Mouse (Mus musculus): Measurements from ENCODE around the gene Pde11a.

Gene Pde11a

DNA sequence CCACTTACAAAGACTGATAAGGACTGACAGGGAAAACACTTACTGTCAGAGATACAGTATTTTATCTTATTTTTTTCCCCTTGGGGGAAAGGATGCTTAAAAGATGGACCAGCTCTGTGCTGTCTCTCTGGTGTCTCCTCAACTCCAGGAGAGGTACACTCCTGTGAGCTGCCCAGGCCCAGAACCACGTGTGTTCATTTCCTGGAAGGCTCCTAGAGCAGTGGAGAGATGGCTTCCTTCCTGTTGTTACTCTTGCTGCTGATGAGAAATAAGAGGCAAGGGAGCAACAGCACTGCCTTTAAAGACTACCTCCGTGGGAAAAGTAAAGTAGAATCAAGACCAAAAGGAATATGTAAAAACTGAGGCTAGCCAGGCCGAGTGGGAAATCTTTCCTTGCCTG, 205.6 kb downstream of the Pde11a start:
- DNase-seq, result no peak

DNA sequence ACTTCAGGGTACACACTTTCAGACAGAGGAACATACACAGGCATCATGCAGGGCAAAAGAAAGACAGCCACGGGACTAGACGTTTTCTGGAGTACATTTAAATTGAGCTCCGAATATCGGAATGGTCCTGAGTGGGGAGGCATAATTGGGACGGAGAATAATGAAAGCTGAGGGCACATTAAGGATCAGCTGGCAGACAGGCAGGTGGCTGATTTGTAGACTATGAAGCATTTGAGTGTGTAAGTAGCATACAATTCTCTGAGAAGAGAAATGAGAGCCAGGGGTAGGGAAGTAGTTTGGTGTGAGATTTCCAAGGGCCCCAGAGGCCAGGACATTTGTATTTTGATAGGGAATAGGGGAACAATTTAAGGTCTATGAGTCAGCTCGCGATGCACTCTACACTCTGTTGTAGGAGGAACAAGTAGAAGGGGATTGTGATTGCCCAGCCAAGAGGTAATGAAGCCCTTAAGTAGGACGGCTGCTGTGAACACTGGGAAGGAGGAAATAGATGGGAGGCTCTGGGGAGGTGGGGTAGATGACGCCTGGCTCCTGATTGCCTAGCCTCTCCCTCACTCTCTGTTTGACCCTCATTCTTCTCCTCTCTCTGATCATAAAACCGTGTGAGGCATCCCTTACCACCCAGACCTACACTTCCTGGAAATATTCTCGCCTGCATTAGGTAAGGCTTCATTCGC, 208.5 kb downstream of the Pde11a start:
- no peak for DNase-seq

DNA sequence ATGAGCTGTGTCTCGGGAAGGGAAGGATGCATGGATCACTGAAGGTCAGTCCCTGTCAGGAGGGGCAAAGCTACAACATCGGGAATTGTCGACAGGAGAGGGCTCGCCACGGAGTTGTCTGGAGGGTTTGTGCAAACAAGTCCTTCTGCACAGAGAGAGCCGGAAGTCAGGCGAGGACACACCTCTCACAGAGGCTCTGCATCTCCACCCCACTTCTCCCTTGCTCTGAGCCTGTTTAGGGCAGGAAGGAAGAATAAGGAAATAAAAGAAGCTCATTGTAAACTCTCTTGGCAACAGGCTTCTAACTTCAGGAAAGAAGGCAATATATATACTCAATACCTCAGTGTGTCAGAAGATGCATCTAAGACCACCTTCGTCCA, 209.5 kb downstream of the Pde11a start:
- DNase-seq, result no peak

- peak; percentile 43 for DNase-seq
Measured at GRCm38 (mm10) chr2:76128105-76129057, 210.2 kb downstream of the Pde11a start.

- no peak for DNase-seq
Measured at GRCm38 (mm10) chr2:76126651-76127050, 211.9 kb downstream of the Pde11a start.

GRCm38 (mm10) chr2:76124821-76125220, 213.8 kb downstream of the Pde11a start:
- no peak for DNase-seq

DNA sequence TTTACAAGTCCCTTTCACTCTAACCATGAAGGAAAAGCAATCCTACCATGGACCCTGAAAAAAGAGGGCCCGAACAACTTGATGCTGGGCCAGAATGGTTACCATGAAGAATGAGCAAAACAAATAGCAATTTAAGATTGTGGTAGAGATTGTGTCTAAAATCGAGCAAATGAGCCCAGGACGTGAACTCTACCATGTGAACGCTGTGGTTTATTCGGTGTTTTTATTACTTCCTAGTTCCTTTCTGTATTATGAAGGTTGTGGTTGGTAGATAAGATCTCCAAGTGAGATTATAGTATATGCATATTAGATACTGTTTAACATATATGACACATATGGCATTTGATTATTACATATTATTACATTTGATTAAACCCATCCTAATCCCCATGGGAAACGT, 216.4 kb downstream of the Pde11a start:
- DNase-seq, result no peak

DNA sequence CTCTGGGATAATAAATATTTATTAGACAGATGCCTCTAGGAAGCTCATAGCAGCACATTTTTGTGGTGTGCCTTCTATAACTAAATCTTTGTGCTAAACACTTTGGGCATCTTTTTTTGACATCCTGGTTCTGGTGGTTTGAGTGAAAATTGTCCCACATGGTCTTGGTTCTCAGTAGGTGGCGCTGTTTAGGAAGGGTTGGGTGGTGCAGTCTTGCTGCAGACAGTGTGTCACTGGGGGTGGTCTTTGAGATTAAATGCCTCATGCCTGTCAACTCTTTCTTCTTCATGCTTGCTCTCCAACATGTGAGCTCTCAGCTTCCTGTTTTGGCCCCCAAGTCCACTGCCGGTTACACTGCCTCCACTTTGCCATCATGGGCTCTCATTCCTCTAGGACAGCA, 218.7 kb downstream of the Pde11a start:
- no peak for DNase-seq

- DNase-seq, result no peak
Measured at GRCm38 (mm10) chr2:76118491-76118890, 220.1 kb downstream of the Pde11a start.

- no peak for DNase-seq
Measured at GRCm38 (mm10) chr2:76117219-76117618, 221.4 kb downstream of the Pde11a start.

GRCm38 (mm10) chr2:76115696-76116095, 222.9 kb downstream of the Pde11a start:
- peak; percentile 55 for DNase-seq

DNA sequence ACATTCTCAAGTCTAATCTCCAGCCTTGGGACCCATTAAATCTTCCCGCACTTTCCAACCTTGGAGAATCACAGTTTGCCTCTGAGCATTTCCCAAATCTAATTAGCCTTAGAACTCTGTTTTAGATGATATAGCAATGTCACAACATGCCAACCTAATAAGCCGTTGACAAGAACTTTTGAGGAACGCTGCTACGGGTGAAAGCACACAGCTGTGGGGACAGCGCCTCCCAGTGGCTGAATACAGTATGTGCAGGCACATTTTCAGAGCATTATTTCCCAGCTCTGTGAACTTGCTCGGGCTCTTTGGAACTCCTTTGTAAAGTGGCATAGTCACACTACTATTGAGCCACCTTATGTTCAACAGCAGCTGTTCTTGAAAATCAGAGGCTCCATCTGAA, 223.8 kb downstream of the Pde11a start:
- DNase-seq, result no peak

DNA sequence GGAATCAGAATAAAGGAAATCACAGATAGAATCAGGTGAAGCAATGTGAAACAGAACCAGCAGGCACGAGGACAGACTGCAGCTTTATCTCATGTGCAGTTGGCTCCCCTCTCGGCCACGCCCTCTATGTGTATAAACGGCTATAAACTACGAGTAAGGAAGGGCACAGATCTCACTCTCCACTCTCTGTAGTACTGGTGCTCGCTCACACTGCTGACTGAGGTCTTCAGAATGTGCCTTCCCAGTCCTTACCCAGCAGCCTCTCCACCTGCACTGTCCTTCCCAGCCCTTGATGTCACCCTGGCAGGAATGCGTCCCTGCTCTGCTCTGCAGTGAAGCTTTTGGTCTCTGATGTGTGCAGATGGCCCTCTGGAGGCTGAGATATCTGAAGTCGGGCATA, 228.9 kb downstream of the Pde11a start:
- no peak for DNase-seq

- DNase-seq, result no peak
Measured at GRCm38 (mm10) chr2:76101889-76102602, 236.5 kb downstream of the Pde11a start.

DNA sequence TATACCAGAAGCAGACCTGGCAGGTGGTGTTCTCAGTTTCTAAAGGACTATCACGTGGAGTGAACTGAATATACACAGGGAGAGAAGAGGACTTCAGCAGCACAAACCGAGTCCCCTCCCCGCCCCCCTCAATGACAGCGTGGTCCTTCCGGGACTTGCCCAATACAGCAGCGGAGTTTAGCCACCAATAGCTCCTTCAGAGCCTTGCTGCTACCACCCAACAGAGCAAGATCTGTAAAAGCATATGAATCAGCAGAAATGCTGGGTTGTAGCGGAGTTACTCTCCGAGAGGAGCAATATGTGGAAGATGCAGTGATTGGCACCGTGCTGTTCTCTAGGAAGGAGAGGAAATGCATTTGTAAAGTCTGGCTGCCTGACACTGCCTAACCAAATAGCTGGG, 238.0 kb downstream of the Pde11a start:
- no peak for DNase-seq

- DNase-seq, result no peak
Measured at GRCm38 (mm10) chr2:76099726-76100347, 238.7 kb downstream of the Pde11a start.

- no peak for DNase-seq
Measured at GRCm38 (mm10) chr2:76098381-76098780, 240.2 kb downstream of the Pde11a start.

DNA sequence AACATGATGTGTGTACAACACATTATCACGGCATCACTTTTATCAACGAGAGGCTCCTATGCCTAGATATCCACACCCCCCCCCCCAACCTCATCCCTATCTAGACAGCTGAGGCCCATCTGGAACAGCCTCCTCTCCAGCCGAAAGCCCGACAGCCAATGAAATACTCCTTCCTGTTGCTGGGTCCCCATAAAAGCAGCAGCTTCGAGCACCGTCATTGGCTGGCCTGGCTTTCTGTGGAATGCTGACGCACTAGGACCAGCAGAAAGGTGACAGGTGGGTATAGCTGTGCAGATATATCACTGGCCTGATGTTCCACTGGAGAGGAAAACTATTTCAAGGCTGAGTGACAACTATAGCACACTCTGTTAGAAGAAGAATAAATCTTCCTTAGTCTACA, 240.7 kb downstream of the Pde11a start:
- DNase-seq, result no peak

- no peak for DNase-seq
Measured at GRCm38 (mm10) chr2:76097284-76097683, 241.3 kb downstream of the Pde11a start.

DNA sequence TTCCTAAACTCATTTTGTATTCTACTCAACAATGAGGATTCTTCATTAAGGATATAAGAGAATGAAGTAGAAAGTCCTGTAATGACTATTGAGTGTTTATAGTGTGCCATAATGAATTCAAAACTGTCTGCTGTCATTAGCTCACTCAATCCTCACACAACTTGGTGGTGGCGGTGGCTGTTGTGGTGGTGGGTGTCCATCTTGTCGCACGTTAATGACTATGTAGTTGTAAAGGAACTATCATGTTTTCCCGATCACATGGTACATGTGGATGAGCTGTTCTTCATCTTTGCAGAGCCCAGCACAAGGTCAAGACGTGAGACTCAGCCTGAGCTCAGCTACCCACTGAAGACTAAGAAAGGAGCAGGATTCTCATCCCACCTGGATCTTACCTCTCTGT, 242.7 kb downstream of the Pde11a start:
- no peak for DNase-seq

GRCm38 (mm10) chr2:76090506-76090905, 248.1 kb downstream of the Pde11a start:
- no peak for DNase-seq

DNA sequence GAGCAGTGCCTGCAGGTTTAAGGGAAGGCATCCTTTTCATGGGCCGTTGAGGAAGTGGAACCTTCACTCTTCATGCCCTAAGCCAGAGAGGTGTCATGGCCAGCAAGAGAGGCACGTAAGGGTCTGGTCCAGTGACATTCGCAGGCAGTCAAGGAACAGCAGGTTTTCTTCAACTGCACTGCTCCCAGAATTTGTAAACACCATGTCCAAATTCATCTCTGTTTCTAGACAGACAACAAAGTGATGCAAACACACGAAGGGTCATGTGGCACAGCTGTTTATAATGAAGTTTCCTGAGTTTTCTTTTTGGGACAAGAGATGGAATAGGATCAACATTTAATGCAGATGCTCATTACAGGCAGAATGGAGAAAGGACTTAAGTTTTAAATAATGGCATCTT, 249.7 kb downstream of the Pde11a start:
- DNase-seq, result no peak

DNA sequence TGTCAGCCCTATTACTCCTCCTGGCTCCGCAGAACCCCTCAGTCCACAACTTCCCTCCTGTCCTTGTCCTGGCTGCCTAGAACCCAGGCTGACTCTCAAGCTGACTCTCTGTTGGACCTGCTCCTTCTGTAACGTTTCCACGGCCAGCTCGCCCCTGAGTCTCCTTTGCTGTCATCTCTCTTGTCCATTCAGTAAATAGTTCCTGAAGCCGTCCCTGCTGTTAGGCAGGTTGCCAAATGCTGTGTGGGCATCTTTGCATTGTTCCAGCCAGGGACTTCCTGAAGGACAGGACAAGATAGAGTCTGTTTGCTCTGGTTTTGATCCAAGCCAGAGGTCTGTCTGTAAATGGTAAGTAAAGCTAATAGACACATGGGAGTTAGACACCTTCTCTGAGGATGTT, 250.2 kb downstream of the Pde11a start:
- no peak for DNase-seq
